ENCODE assay signal across 17 mouse cellular contexts in genomic region chr3:57516146-57516545, GRCm38 (mm10). TPM values are rescaled to one million over a fixed set of nuclear protein-coding genes. Genes with fewer than 3 reads are reported as not detected.
DNase-seq lines count a peak whose midpoint lies in the region; ATAC-seq lines count a peak whose summit lies in the region.
"Had no signal": no experiment of that assay in that cellular context is flagged by ENCODE, and none has a peak within 500 bp of the region (broad histone marks: within the 10 kb centered on the region; RNA-seq: fewer than 3 reads in every experiment).

No protein-coding gene starts in this region.

- no peak overlapping the region for H3K4me2 ChIP-seq in heart, embryonic 15.5 days
- no peak overlapping the region for H3K4me2 ChIP-seq in lung, embryonic 16.5 days (ENCODE audit: low read depth, low read length)
- H3K4me2 ChIP-seq in kidney, embryonic 15.5 days, result no peak overlapping the region
- H3K4me2 ChIP-seq: embryonic facial prominence, embryonic 13.5 days; hindbrain, embryonic 14.5 days had no signal

- no peaks in the 10 kb centered on the region for H3K27me3 ChIP-seq in heart, embryonic 15.5 days
- H3K27me3 ChIP-seq in heart, embryonic 10.5 days (ENCODE audit: insufficient read depth, poor library complexity, severe bottlenecking), result no peaks in the 10 kb centered on the region
- no peaks in the 10 kb centered on the region for H3K27me3 ChIP-seq in lung, embryonic 16.5 days (ENCODE audit: control insufficient read depth, insufficient read depth, low read depth, low read length)
- H3K27me3 ChIP-seq in kidney, embryonic 15.5 days, result no peaks in the 10 kb centered on the region
- H3K27me3 ChIP-seq: embryonic facial prominence, embryonic 13.5 days had no signal

- no peaks in the 10 kb centered on the region for H3K9me3 ChIP-seq in heart, embryonic 15.5 days (replicated peaks)
- H3K9me3 ChIP-seq in heart, embryonic 10.5 days, result no peaks in the 10 kb centered on the region
- no peaks in the 10 kb centered on the region for H3K9me3 ChIP-seq in lung, embryonic 16.5 days (ENCODE audit: control insufficient read depth, low read length)
- H3K9me3 ChIP-seq in kidney, embryonic 15.5 days (replicated peaks), result no peaks in the 10 kb centered on the region
- H3K9me3 ChIP-seq: embryonic facial prominence, embryonic 13.5 days; midbrain, embryonic 10.5 days had no signal

- H3K36me3 ChIP-seq in heart, embryonic 15.5 days, result no peaks in the 10 kb centered on the region
- H3K36me3 ChIP-seq in heart, embryonic 10.5 days, result no peaks in the 10 kb centered on the region
- no peaks in the 10 kb centered on the region for H3K36me3 ChIP-seq in lung, embryonic 16.5 days (ENCODE audit: control insufficient read depth, insufficient read depth, low read length)
- H3K36me3 ChIP-seq in kidney, embryonic 15.5 days, result no peaks in the 10 kb centered on the region
- H3K36me3 ChIP-seq: embryonic facial prominence, embryonic 13.5 days; G1E; midbrain, embryonic 10.5 days had no signal

- H3K27ac ChIP-seq in heart, embryonic 15.5 days, result peak overlapping the region; percentile 45; the same call in 1 of the 2 replicates
- no peak overlapping the region for H3K27ac ChIP-seq in heart, embryonic 10.5 days
- no peak overlapping the region for H3K27ac ChIP-seq in lung, embryonic 16.5 days (ENCODE audit: low read length)
- peak overlapping the region; percentile 60; the same call in 1 of the 2 replicates for H3K27ac ChIP-seq in kidney, embryonic 15.5 days
- H3K27ac ChIP-seq: embryonic facial prominence, embryonic 13.5 days; hindbrain, embryonic 14.5 days; liver, embryonic 14.5 days; midbrain, embryonic 10.5 days had no signal

- peak; percentile 69 for ATAC-seq in heart, embryonic 15.5 days (replicated peaks; ENCODE audit: insufficient number of reproducible peaks, insufficient read depth, low FRiP score, low read depth)
- ATAC-seq in lung, embryonic 16.5 days (ENCODE audit: low read depth), result peak; percentile 89
- ATAC-seq in kidney, embryonic 15.5 days (replicated peaks; ENCODE audit: low FRiP score), result peak; percentile 33; the same call in 1 of the 2 replicates
- ATAC-seq: intestine, postnatal 0 days had no signal

- 53% methylated on average over 4 of the region's 4 CpGs for WGBS in heart, embryonic 15.5 days
- WGBS in heart, embryonic 10.5 days, result 69% methylated on average over 4 of the region's 4 CpGs
- WGBS in lung, embryonic 16.5 days, result 63% methylated on average over 4 of the region's 4 CpGs
- 58% methylated on average over 4 of the region's 4 CpGs for WGBS in kidney, embryonic 15.5 days

- peaks cover 13% of the 10 kb centered on the region for H3K4me1 ChIP-seq in heart, embryonic 15.5 days (replicated peaks)
- H3K4me1 ChIP-seq in heart, embryonic 10.5 days, result no peaks in the 10 kb centered on the region
- H3K4me1 ChIP-seq in lung, embryonic 16.5 days (replicated peaks; ENCODE audit: control insufficient read depth, insufficient read depth, low read length), result peaks cover 11% of the 10 kb centered on the region
- peaks cover 11% of the 10 kb centered on the region for H3K4me1 ChIP-seq in kidney, embryonic 15.5 days

- DNase-seq in heart, embryonic 10.5 days (ENCODE audit: low spot score), result no peak
- DNase-seq in lung, postnatal 25 days (ENCODE audit: low spot score), result no peak
- peak; percentile 13 to 32 for DNase-seq in lung, postnatal 4 days
- DNase-seq in frontal cortex, postnatal 36 days (ENCODE audit: low spot score in 2 of 2), result no peak
- no peak for DNase-seq in spleen, adult 12 weeks (ENCODE audit: low spot score)
- DNase-seq: adrenal gland, adult 2 months; cerebellum, adult 2 months; thymus, postnatal 36 days had no signal

- H3K4me3 ChIP-seq in heart, embryonic 15.5 days, result no peak overlapping the region
- H3K4me3 ChIP-seq in heart, embryonic 10.5 days, result no peak overlapping the region
- no peak overlapping the region for H3K4me3 ChIP-seq in lung, embryonic 16.5 days (ENCODE audit: low read length)
- no peak overlapping the region for H3K4me3 ChIP-seq in kidney, embryonic 15.5 days (replicated peaks)
- H3K4me3 ChIP-seq: embryonic facial prominence, embryonic 13.5 days; midbrain, embryonic 10.5 days had no signal

- no peak overlapping the region for H3K9ac ChIP-seq in heart, embryonic 15.5 days
- H3K9ac ChIP-seq in lung, embryonic 16.5 days (ENCODE audit: low read length), result no peak overlapping the region
- H3K9ac ChIP-seq in kidney, embryonic 15.5 days, result no peak overlapping the region
- H3K9ac ChIP-seq: embryonic facial prominence, embryonic 13.5 days; hindbrain, embryonic 14.5 days; liver, embryonic 14.5 days had no signal

RNA-seq across cellular contexts. Expression of gene Wwtr1, which starts 59.6 kb away (rescaled TPM):
- polyA plus RNA-seq in heart, embryonic 15.5 days (2015; fragmentation: Nextera tagmentation; extraction: Ambion mirVana), result 18.2 and 18.6 TPM in 2 replicates
- 11.5 and 11.9 TPM in 2 replicates for polyA plus RNA-seq in heart, embryonic 10.5 days (2016; fragmentation: Nextera tagmentation; extraction: Ambion mirVana)
- 27.5 and 29.9 TPM in 2 replicates for polyA plus RNA-seq in lung, embryonic 16.5 days (2015; fragmentation: Nextera tagmentation; extraction: Ambion mirVana)
- 15.9 and 17.4 TPM in 2 replicates for polyA plus RNA-seq in kidney, embryonic 15.5 days (2015; fragmentation: Nextera tagmentation; extraction: Ambion mirVana)
- polyA plus RNA-seq: G1E had no signal

Comparison
In these comparisons a context has a peak if more than half of its experiments do, and no peak if none do; other contexts are left out.
1. H3K27ac ChIP-seq: peak in heart, embryonic 15.5 days (single experiment) and kidney, embryonic 15.5 days (single experiment); none in heart, embryonic 10.5 days (single experiment) and lung, embryonic 16.5 days (single experiment).
2. DNase-seq: peak in lung, postnatal 4 days (2 of 2); none in heart, embryonic 10.5 days (single experiment), lung, postnatal 25 days (single experiment), frontal cortex, postnatal 36 days (0 of 2) and spleen, adult 12 weeks (single experiment).
3. ATAC-seq: peak in every context shown above with its lines; median percentile 89 in lung, embryonic 16.5 days; 69 in heart, embryonic 15.5 days; 33 in kidney, embryonic 15.5 days.